Mouse (Mus musculus) CD4-positive, CD25-positive, alpha-beta regulatory T cell, adult 9 weeks (primary cell): ENCODE results near the gene Rgp1. TPM values are rescaled to one million over a fixed set of nuclear protein-coding genes. Genes with fewer than 3 reads are reported as not detected.

Source experiments
- polyA plus RNA-seq: library from polyadenylated mRNA; unstranded; fragments of 100-300 nt; shearing (Covaris generic); gene quantifications from one replicate; pipeline ENCODE4 v1.2.1, GENCODE M21; 2017

Gene Rgp1
- polyA plus RNA-seq: 32.3 TPM

DNA sequence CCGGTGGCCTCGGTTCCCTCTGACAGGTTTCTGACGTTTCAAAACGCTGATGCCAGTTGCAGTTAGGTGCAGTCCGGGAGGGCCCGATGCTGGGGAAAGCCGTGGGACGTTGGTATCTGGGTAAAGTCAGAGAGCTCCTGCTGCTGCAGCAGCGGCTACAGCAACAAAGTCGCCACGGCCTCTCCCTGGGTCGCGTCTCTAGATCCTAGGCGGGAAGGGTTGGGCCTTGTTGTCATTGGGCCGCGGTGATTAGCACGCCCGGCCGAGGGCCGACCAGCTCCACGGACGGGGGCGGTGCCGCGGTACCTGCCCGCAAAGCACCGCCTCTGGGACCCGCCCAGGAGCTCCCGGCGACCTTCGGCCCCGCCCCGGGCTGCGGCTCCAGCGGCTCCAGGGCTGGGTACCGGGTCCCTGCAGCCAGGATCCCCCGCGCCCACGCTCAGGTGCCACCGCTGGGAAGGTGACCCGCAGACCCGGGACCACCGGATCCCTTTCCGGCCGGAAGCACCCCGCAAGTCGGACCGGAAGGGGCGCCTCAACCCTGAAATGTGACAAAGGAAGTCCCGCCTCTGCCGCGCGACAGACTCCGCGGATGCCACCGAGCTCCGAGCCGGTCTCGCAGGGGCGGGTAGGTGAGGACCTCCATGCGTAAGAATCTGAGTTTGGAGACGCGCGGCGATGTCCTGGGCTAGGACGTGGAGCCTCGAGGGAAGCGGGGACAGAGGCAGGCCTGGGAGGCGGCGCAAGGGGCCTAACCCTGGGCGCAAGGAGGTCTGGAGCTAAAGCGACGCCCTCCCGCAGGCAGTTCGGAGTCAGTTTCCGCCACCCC is at the start of gene Rgp1, which contains the start of gene Gba2:
Gene Rgp1 (plus strand): TSS at position 340 of the 829 bp plus-strand sequence.
Gene Gba2 (minus strand): TSS at position 498 of the 829 bp plus-strand sequence.

GRCm38 (mm10) chr4:43561997-43562768 is 16.3 kb upstream of the Rgp1 start, which contains the start of the genes Creb3 and Tln1:
Creb3 (plus strand) TSS chr4:43562332.
Tln1 (minus strand) TSS chr4:43562691.

GRCm38 (mm10) chr4:43584444-43585416 is 6.2 kb downstream of the Rgp1 start, which contains the start of gene Msmp:
Msmp (minus strand) TSS chr4:43584494.

GRCm38 (mm10) chr4:43631046-43631955 is 52.8 kb downstream of the Rgp1 start, which contains the start of gene Npr2:
Npr2 (plus strand) TSS chr4:43631935.

Other genes starting within 250 kb of the Rgp1 start
- gene Rusc2, start 196.7 kb upstream of the Rgp1 start, polyA plus RNA-seq: not detected
- not detected for gene Fam166b, start 149.6 kb upstream of the Rgp1 start, polyA plus RNA-seq
- gene Tesk1, start 136.8 kb upstream of the Rgp1 start, polyA plus RNA-seq: 0.91 TPM
- 65.7 TPM for gene Cd72, start 124.1 kb upstream of the Rgp1 start, polyA plus RNA-seq
- gene Sit1, start 95.0 kb upstream of the Rgp1 start, polyA plus RNA-seq: 209 TPM
- gene Ccdc107, start 85.8 kb upstream of the Rgp1 start, polyA plus RNA-seq: 87.3 TPM
- 5.8 TPM for gene Arhgef39, start 79.0 kb upstream of the Rgp1 start, polyA plus RNA-seq
- 1.0 TPM for gene Car9, start 71.7 kb upstream of the Rgp1 start, polyA plus RNA-seq
- gene Tpm2, start 55.0 kb upstream of the Rgp1 start, polyA plus RNA-seq: not detected
- gene Creb3, start 16.4 kb upstream of the Rgp1 start, polyA plus RNA-seq: 99.6 TPM
- 315 TPM for gene Tln1, start 16.0 kb upstream of the Rgp1 start, polyA plus RNA-seq
- gene Gba2, start 158 bp downstream of the Rgp1 start, polyA plus RNA-seq: 20.9 TPM
- gene Msmp, start 5.8 kb downstream of the Rgp1 start, polyA plus RNA-seq: 3.6 TPM
- not detected for gene Npr2, start 53.2 kb downstream of the Rgp1 start, polyA plus RNA-seq
- 0.32 TPM for gene Spag8, start 74.9 kb downstream of the Rgp1 start, polyA plus RNA-seq
- gene Hint2, start 77.8 kb downstream of the Rgp1 start, polyA plus RNA-seq: 79.5 TPM
- gene Tmem8b, start 90.3 kb downstream of the Rgp1 start, polyA plus RNA-seq: 0.99 TPM
- gene Fam221b, start 90.4 kb downstream of the Rgp1 start, polyA plus RNA-seq: 1.7 TPM
- gene Olfr70, start 122.1 kb downstream of the Rgp1 start, polyA plus RNA-seq: not detected
- gene Olfr71, start 131.5 kb downstream of the Rgp1 start, polyA plus RNA-seq: not detected
- not detected for gene Hrct1, start 148.5 kb downstream of the Rgp1 start, polyA plus RNA-seq
- gene Spaar, start 151.3 kb downstream of the Rgp1 start, polyA plus RNA-seq: not detected
- gene Olfr159, start 192.3 kb downstream of the Rgp1 start, polyA plus RNA-seq: not detected
- gene Olfr156, start 245.2 kb downstream of the Rgp1 start, polyA plus RNA-seq: 0.22 TPM